Mouse (Mus musculus) C2C12 (cell line): ENCODE measurements at regions not wholly inside any gene's neighbourhood (a gene's known extent, or its start where the extent isn't known, plus 50 kb on each side); places are given as distances from the start of the nearest gene placed in this dataset.
A peak's percentile ranks its signal among the peaks of the same experiment; 100 is the strongest.

ENCODE experiments used
- H3K27me3 ChIP-seq: one replicate; pipeline ENCODE4 v1.6.1; 2011; ENCODE audit not compliant: control insufficient read depth, insufficient read depth, insufficient read length
- H3K36me3 ChIP-seq: one replicate; pipeline ENCODE4 v1.6.1; 2011; ENCODE audit not compliant: control insufficient read depth, insufficient read depth
- H3K4me3 ChIP-seq: one replicate; pipeline ENCODE4 v1.5.1; 2011; ENCODE audit warnings: mild to moderate bottlenecking, control low read depth; ENCODE audit not compliant: poor library complexity, insufficient read depth, severe bottlenecking
- H3K79me2 ChIP-seq: one replicate; pipeline ENCODE4 v1.6.1; 2011; ENCODE audit not compliant: control insufficient read depth, insufficient read depth
- H3K79me3 ChIP-seq: one replicate; pipeline ENCODE4 v1.6.1; 2011; ENCODE audit warnings: low read depth, control low read depth
- H3ac ChIP-seq: one replicate; pipeline ENCODE3; 2011; ENCODE audit warnings: low read depth; ENCODE audit not compliant: control insufficient read depth, insufficient read length
- CEBPB ChIP-seq: IDR thresholded peaks from one replicate; pipeline ENCODE4 v1.6.1; 2011; ENCODE audit warnings: low read depth, mild to moderate bottlenecking, control low read depth, moderate library complexity
- CTCF ChIP-seq: IDR thresholded peaks from one replicate; pipeline ENCODE4 v1.5.1; 2011; ENCODE audit not compliant: control insufficient read depth, insufficient read depth, insufficient read length
- FOSL1 ChIP-seq: IDR thresholded peaks from one replicate; pipeline ENCODE4 v1.8.0; 2011; ENCODE audit warnings: mild to moderate bottlenecking, low read length; ENCODE audit not compliant: poor library complexity, insufficient read depth, severe bottlenecking
- MAX ChIP-seq: IDR thresholded peaks from one replicate; pipeline ENCODE4 v1.6.1; 2011; ENCODE audit warnings: mild to moderate bottlenecking, control low read depth
- MYOD1 ChIP-seq: IDR thresholded peaks from one replicate; pipeline ENCODE4 v1.6.1; 2011; ENCODE audit warnings: low read depth; ENCODE audit not compliant: control insufficient read depth, insufficient read length
- MYOG ChIP-seq: IDR thresholded peaks from one replicate; pipeline ENCODE4 v1.6.1; 2011; ENCODE audit not compliant: control insufficient read depth, insufficient read length; ENCODE audit errors: extremely low read depth
- USF1 ChIP-seq: IDR thresholded peaks from one replicate; pipeline ENCODE4 v1.6.1; 2011; ENCODE audit warnings: low read depth, mild to moderate bottlenecking, control low read depth, moderate library complexity

DNA sequence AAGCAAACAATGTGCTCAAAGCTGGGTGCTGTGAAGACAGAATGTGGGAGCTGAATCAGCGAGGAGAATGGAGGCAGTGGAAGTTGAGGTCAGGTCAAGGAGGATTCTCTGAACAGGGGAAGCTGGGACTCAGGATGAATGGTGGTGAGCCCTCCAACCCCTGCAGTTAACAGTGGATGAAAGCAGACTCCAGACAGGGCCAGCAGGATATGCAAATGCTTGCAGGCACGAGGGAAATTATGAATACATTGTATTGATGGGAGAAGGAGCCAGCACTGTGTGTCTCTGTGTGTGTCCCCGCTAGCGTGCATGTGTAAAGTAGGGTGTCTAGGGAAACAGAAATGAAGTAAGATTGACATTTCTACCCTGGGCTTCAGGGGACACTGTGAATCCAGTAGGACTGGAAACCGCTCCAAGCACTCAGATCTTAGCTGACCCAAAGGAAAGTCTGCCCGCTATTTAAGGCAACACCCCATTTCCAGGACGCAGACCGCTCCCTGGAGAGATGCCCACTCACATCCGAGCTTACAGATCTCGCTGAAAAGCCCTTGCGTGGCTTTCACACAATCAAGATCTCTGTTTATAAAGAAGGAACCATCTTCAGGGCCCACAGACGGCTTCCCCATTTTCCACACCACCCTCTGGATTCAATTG is 141.7 kb downstream of the Trim33 start:
- no peaks in the 10 kb centered on the region for H3K79me3 ChIP-seq

DNA sequence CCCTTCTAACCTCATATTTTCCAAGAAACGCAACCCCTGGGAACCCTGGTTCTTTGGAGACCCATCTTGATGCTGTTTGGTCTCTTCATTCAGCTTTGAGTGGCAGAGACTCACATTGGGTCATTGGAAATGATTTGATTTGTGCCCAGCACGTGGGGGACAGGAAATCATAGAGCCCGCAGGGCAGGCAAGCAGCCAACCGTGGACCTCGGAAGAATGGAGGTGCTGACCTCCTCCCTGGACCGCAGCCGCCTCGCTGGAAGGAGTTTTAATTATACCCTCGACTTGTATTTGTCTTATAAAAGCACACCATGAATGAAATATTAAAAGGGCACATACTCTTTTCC is 142.2 kb downstream of the Trim33 start:
- H3K79me3 ChIP-seq: no peaks in the 10 kb centered on the region

More for the DNA sequence above, 141.7 kb downstream of the Trim33 start:
- Histone ChIP-seq H3ac (no peak overlapping the region), H3K4me3 (no peak overlapping the region), H3K79me2 (no peaks in the 10 kb centered on the region), H3K27me3 (no peaks in the 10 kb centered on the region), H3K36me3 (no peaks in the 10 kb centered on the region)
- TF ChIP-seq FOSL1 (no peak), USF1 (no peak), MYOD1 (no peak), MYOG (no peak), CTCF (no peak), MAX (no peak), CEBPB (no peak)

DNA sequence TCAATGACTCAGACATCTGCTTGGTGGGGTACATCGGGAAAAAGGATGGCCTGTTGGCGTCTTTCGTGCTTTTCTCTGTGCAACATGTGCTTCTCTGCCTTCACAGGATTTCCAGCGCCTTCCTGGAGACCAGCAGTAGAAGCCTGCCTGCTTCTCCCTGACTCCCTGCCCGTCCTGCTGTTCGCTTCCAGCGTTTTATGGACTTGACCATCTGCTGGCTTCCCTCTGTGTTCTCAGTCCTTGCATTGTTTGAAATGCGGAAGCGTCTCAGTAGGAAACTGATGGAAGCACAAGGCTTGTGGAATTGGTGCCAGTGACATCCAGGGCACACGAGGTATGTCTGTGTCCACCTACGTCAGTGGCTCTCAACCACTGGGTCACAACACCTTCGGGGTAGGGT is 143.7 kb downstream of the Trim33 start:
- Histone ChIP-seq H3K27me3 (no peaks in the 10 kb centered on the region), H3K79me3 (no peaks in the 10 kb centered on the region), H3K79me2 (no peaks in the 10 kb centered on the region), H3K36me3 (no peaks in the 10 kb centered on the region), H3ac (no peak overlapping the region), H3K4me3 (no peak overlapping the region)
- no peak for TF ChIP-seq CTCF
- no peak for TF ChIP-seq USF1
- TF ChIP-seq CEBPB: no peak
- TF ChIP-seq MYOD1: no peak
- TF ChIP-seq FOSL1: no peak
- no peak for TF ChIP-seq MAX
- no peak for TF ChIP-seq MYOG

More for the DNA sequence above, 142.2 kb downstream of the Trim33 start:
- no peaks in the 10 kb centered on the region for H3K36me3 ChIP-seq
- no peak overlapping the region for H3ac ChIP-seq
- no peak overlapping the region for H3K4me3 ChIP-seq
- no peaks in the 10 kb centered on the region for H3K79me2 ChIP-seq
- TF ChIP-seq MYOG (no peak), USF1 (no peak), FOSL1 (no peak), CTCF (no peak), CEBPB (no peak), MYOD1 (no peak), MAX (no peak)
- H3K27me3 ChIP-seq: no peaks in the 10 kb centered on the region

DNA sequence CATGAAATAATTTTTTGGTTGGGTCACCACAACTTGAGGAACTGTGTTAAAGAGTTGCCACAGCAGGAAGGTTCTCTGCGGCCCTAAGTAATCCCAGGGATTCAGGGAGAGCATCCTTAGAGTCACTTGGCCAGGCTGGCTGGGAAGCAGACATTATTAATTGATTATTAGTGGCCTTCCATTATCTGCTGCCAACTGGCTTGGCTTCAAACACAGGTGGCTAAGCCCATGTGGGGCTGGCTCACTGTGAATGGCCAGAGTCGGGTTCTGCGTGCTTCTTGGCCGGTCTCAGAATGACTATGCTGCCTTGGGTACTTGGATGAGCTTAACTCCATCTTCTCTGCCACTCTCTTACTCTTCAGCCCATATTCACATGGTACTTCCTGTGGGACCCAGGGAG is 144.2 kb downstream of the Trim33 start:
- no peaks in the 10 kb centered on the region for H3K79me2 ChIP-seq
- H3K27me3 ChIP-seq: no peaks in the 10 kb centered on the region
- no peaks in the 10 kb centered on the region for H3K79me3 ChIP-seq
- no peak overlapping the region for H3K4me3 ChIP-seq
- TF ChIP-seq MAX: no peak
- TF ChIP-seq MYOG: no peak
- TF ChIP-seq CEBPB: no peak
- no peak for TF ChIP-seq FOSL1
- no peak for TF ChIP-seq USF1
- TF ChIP-seq CTCF: no peak
- no peak for TF ChIP-seq MYOD1
- no peak overlapping the region for H3ac ChIP-seq
- H3K36me3 ChIP-seq: no peaks in the 10 kb centered on the region

DNA sequence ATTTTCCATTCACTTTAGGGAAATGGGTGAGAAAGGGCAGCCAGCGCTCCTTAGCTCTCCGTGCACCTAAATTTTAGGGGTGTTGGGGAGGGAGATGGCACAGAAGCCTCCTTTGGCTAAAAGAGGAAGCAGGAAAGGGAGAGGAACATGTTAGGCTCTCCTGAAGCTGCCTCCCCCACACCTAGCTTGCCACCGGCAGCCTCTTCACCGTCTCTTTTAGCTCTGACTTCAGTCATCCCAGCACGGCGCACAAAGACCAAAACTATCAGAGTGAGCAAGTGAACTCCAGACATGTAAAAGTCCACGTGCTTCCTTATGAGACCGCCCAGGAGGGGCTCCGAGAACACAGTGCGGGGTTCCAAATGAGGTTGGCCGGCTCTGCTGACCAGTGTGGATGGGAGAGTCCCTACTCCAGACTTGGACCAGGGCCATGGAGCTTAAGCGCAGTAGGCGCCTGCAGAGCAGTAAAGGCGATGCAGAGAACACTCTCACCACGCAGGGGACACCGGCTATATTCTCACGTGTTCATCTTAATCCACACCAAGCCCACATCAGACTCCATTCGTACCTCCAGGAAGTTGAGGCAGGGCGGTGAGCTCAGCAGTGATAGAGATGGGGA is 146.8 kb downstream of the Trim33 start:
- Histone ChIP-seq H3K4me3 (no peak overlapping the region), H3K79me3 (no peaks in the 10 kb centered on the region), H3K79me2 (no peaks in the 10 kb centered on the region), H3K27me3 (no peaks in the 10 kb centered on the region), H3ac (no peak overlapping the region), H3K36me3 (no peaks in the 10 kb centered on the region)
- TF ChIP-seq MYOG: no peak
- no peak for TF ChIP-seq MAX

DNA sequence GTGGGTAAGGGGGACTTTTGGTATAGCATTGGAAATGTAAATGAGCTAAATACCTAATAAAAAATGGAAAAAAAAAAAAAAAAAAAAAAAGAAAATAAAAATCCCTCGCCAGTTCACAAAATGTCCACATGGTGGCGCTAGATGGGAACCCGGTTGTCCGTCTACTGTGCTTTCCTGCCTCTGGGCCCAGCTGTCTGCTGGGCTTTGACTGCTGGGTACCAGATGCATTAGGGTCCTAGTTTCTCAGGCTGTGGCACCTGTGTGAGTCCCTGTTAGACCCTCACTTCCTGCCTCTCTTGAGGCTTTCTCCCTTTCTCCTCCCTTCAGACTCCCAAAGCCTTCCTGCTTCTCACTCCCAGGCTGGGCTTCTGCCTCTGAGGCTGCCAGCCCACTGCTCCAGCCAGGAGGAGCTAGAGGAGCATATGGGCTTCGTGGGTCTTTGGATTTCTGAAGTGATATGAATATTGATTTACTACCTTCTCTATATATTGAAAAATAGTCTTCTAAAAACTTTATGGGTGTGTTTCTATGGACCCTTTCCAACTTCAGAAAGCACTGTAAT is 145.7 kb upstream of the Syt6 start:
- H3K36me3 ChIP-seq: no peaks in the 10 kb centered on the region
- no peak for TF ChIP-seq MYOD1
- TF ChIP-seq CTCF: peak; percentile 14
- no peaks in the 10 kb centered on the region for H3K27me3 ChIP-seq
- no peaks in the 10 kb centered on the region for H3K79me2 ChIP-seq
- no peak overlapping the region for H3K4me3 ChIP-seq
- no peaks in the 10 kb centered on the region for H3K79me3 ChIP-seq
- H3ac ChIP-seq: no peak overlapping the region
